Mouse (Mus musculus): ENCODE data around the gene Slc9a2. TPM values are rescaled to one million over a fixed set of nuclear protein-coding genes. Genes with fewer than 3 reads are reported as not detected.

Slc9a2 gene
- not detected in 2 replicates for polyA plus RNA-seq (2014; fragmentation: Nextera tagmentation; extraction: Ambion mirVana)

DNA sequence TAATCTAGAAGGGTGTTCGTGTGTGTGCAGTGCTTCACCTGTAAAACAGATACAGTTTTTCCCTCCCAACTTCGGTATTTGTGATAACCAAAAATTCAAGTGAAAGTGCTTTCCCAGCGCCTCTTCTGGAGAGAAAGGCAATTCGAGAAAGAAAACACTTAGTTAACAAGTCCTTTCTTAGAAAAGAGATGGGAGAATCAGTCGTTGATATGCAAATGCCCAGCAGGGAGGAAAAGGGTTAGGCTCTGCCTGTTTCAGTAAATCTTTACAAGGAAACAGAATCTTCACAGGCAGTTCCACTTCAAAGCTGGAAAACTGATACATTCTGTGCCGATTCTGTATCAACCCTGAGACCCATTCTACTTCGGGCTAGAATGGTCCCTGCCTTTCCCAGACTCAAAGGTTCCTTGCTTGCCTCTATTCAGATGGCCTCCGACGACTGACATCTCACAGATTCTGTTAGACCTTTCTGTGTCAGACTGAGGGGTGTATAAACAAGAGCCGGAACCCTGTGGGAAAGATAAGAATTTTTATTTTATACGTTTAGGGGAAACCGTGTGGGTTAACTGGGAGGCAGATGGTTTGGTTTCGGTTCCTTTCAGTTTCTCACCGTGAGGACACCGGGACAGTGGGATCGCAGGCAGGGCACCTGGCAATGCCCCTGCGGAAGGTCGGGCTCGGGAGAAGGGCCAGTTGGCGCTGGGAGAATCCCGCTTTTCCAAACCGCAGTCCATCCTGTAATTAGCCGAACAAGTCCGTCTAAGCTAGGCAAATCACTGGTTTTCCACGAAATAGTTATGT lies at the start of gene Slc9a2:
Gene Slc9a2 (plus strand): TSS at position 508 of the 801 bp plus-strand sequence.
- Histone ChIP-seq H3K36me3 (ENCODE audit: control insufficient read depth, insufficient read depth, low read length) (no peaks in the 10 kb centered on the region), H3K27me3 (replicated peaks; ENCODE audit: control insufficient read depth, insufficient read depth, low read length) (peaks cover 51% of the 10 kb centered on the region), H3K4me1 (replicated peaks; ENCODE audit: control insufficient read depth, insufficient read depth, low read length) (0 out of 2 replicates have a peak, but pooled peaks cover 2% of the 10 kb centered on the region), H3K9ac (ENCODE audit: low read depth, low read length) (no peak within 1 kb of the TSS), H3K27ac (ENCODE audit: low read depth, low read length) (no peak within 1 kb of the TSS), H3K9me3 (ENCODE audit: control insufficient read depth, low read length) (no peaks in the 10 kb centered on the region), H3K4me3 (ENCODE audit: low read depth, low read length) (peak within 1 kb of the TSS; percentile 53), H3K4me2 (peak within 1 kb of the TSS; percentile 78)
- DNase-seq (ENCODE audit: low spot score) (no peak), ATAC-seq (replicated peaks; ENCODE audit: low FRiP score) (no peak)
- 3% methylated on average over 25 of the region's 25 CpGs for WGBS

- ATAC-seq (replicated peaks; ENCODE audit: low FRiP score) (no peak), DNase-seq (ENCODE audit: low spot score) (no peak)
- no peak overlapping the region for H3K4me3 ChIP-seq (ENCODE audit: low read depth, low read length)
- H3K27ac ChIP-seq (ENCODE audit: low read depth, low read length), result no peak overlapping the region
- H3K27me3 ChIP-seq (replicated peaks; ENCODE audit: control insufficient read depth, insufficient read depth, low read length), result no peaks in the 10 kb centered on the region
- H3K4me2 ChIP-seq, result no peak overlapping the region
- 58% methylated on average over 2 of the region's 2 CpGs for WGBS
- no peak overlapping the region for H3K9ac ChIP-seq (ENCODE audit: low read depth, low read length)
- H3K36me3 ChIP-seq (ENCODE audit: control insufficient read depth, insufficient read depth, low read length), result no peaks in the 10 kb centered on the region
- H3K9me3 ChIP-seq (ENCODE audit: control insufficient read depth, low read length), result no peaks in the 10 kb centered on the region
- H3K4me1 ChIP-seq (replicated peaks; ENCODE audit: control insufficient read depth, insufficient read depth, low read length), result no peaks in the 10 kb centered on the region
Observed at GRCm38 (mm10) chr1:40632407-40633062, 47.8 kb upstream of the Slc9a2 start.

DNA sequence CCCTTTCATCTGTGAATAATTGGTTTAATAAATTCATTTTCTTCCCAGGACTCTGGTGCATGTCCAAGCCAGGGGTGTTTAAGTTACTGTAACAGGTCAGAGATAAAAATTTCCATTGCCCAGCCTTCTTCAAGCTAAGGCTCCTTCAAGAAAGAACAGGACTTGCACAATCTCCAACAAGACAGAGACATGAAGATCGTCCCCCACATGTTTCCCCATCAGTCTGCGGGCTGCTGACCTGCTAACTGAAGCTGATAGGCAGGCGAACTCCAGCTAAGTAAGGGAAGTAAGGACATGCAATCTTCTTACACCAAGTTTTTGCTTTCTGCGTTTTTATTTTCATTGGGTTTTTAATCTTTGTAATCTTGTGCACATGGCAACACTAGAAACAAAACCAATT lies 45.8 kb upstream of the Slc9a2 start:
- 55% methylated on average over 4 of the region's 4 CpGs for WGBS
- Histone ChIP-seq H3K4me3 (ENCODE audit: low read depth, low read length) (no peak overlapping the region), H3K27me3 (replicated peaks; ENCODE audit: control insufficient read depth, insufficient read depth, low read length) (no peaks in the 10 kb centered on the region), H3K36me3 (ENCODE audit: control insufficient read depth, insufficient read depth, low read length) (no peaks in the 10 kb centered on the region), H3K4me2 (no peak overlapping the region), H3K9ac (ENCODE audit: low read depth, low read length) (no peak overlapping the region), H3K27ac (ENCODE audit: low read depth, low read length) (no peak overlapping the region), H3K9me3 (ENCODE audit: control insufficient read depth, low read length) (no peaks in the 10 kb centered on the region), H3K4me1 (replicated peaks; ENCODE audit: control insufficient read depth, insufficient read depth, low read length) (no peaks in the 10 kb centered on the region)
- DNase-seq (ENCODE audit: low spot score) (no peak), ATAC-seq (replicated peaks; ENCODE audit: low FRiP score) (no peak)

DNA sequence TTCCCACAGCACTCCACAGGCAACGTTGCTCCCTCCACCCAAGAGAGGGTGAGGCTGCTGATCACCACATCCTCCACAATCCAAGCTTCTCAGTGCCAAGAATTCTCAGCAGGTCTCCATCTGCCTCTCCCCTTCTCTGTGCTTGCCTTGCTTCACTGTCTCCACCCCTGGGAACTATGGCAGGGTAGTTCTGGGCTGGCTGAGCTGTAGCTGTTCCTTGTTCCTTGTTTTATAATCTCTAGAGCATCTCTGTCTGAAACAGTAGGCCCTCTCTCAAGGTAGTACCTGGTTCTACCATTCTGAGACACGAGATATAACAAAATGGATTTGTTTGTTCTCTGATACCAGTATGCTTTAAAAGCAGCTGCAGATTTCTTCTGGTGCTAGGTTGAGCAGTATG lies 32.1 kb upstream of the Slc9a2 start:
- H3K36me3 ChIP-seq (ENCODE audit: control insufficient read depth, insufficient read depth, low read length), result no peaks in the 10 kb centered on the region
- H3K4me3 ChIP-seq (ENCODE audit: low read depth, low read length), result no peak overlapping the region
- no peak overlapping the region for H3K4me2 ChIP-seq
- no peak for DNase-seq (ENCODE audit: low spot score)
- H3K9me3 ChIP-seq (ENCODE audit: control insufficient read depth, low read length), result no peaks in the 10 kb centered on the region
- no peaks in the 10 kb centered on the region for H3K4me1 ChIP-seq (replicated peaks; ENCODE audit: control insufficient read depth, insufficient read depth, low read length)
- H3K27me3 ChIP-seq (replicated peaks; ENCODE audit: control insufficient read depth, insufficient read depth, low read length), result no peaks in the 10 kb centered on the region
- WGBS, result 42% methylated on average over 2 of the region's 2 CpGs
- no peak overlapping the region for H3K27ac ChIP-seq (ENCODE audit: low read depth, low read length)
- ATAC-seq (replicated peaks; ENCODE audit: low FRiP score), result no peak
- H3K9ac ChIP-seq (ENCODE audit: low read depth, low read length), result no peak overlapping the region

GRCm38 (mm10) chr1:40650803-40651497 lies 29.4 kb upstream of the Slc9a2 start:
- Histone ChIP-seq H3K27me3 (replicated peaks; ENCODE audit: control insufficient read depth, insufficient read depth, low read length) (no peaks in the 10 kb centered on the region), H3K36me3 (ENCODE audit: control insufficient read depth, insufficient read depth, low read length) (no peaks in the 10 kb centered on the region), H3K4me2 (no peak overlapping the region), H3K27ac (ENCODE audit: low read depth, low read length) (no peak overlapping the region), H3K9ac (ENCODE audit: low read depth, low read length) (no peak overlapping the region), H3K4me3 (ENCODE audit: low read depth, low read length) (no peak overlapping the region), H3K4me1 (replicated peaks; ENCODE audit: control insufficient read depth, insufficient read depth, low read length) (no peaks in the 10 kb centered on the region), H3K9me3 (ENCODE audit: control insufficient read depth, low read length) (no peaks in the 10 kb centered on the region)
- 58% methylated on average over 6 of the region's 6 CpGs for WGBS
- no peak for DNase-seq (ENCODE audit: low spot score)
- ATAC-seq (replicated peaks; ENCODE audit: low FRiP score), result no peak

DNA sequence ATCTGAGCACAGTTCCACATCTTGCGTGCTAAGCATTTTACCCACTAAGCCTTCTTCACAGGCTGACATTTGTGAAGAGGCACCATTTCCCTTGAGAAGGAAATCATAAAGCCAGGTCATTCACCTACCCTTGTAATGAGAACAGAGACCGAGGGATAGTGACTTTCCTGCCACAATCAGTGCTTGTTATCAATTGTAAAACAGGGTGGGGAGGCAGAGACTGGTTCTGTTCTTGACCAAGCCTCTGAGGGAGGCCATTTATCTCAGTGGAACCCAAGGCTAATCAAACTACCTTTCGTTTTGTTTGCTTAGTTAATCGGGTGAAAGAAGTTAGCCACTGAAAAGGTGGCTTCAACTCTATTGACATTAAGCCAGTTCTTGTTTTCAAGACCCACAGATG lies 23.3 kb upstream of the Slc9a2 start:
- no peak for DNase-seq (ENCODE audit: low spot score)
- Histone ChIP-seq H3K9ac (ENCODE audit: low read depth, low read length) (no peak overlapping the region), H3K4me1 (replicated peaks; ENCODE audit: control insufficient read depth, insufficient read depth, low read length) (no peaks in the 10 kb centered on the region), H3K4me3 (ENCODE audit: low read depth, low read length) (no peak overlapping the region), H3K4me2 (no peak overlapping the region), H3K9me3 (ENCODE audit: control insufficient read depth, low read length) (no peaks in the 10 kb centered on the region), H3K36me3 (ENCODE audit: control insufficient read depth, insufficient read depth, low read length) (no peaks in the 10 kb centered on the region), H3K27ac (ENCODE audit: low read depth, low read length) (no peak overlapping the region), H3K27me3 (replicated peaks; ENCODE audit: control insufficient read depth, insufficient read depth, low read length) (no peaks in the 10 kb centered on the region)
- ATAC-seq (replicated peaks; ENCODE audit: low FRiP score), result no peak
- 57% methylated on average over 4 of the region's 4 CpGs for WGBS

DNA sequence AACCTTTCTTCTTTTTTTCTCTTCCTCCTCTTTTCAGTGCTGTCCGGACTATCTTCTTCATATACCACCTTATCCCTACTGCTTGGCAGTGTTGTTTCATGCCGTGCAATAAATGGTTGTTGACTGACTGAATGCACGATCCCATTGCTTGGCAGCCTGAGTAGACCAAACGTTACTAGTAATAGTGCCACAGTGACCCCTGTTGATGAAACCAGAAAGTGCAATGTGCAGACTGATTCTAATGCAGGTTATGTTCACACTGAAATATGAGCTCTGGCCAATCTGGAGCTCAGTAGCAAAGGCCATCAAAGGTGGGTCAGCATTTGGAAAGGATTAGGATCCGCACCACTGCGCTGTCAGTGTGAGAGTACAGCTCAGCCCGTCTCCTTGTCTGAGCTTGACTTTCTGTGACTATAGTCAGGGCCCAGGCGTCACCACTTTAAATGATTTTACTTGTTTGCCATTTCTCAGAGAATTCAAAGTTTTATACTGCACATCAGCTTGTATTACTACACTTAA lies 22.3 kb upstream of the Slc9a2 start:
- H3K27me3 ChIP-seq (replicated peaks; ENCODE audit: control insufficient read depth, insufficient read depth, low read length), result no peaks in the 10 kb centered on the region
- no peak overlapping the region for H3K4me2 ChIP-seq
- no peak overlapping the region for H3K4me3 ChIP-seq (ENCODE audit: low read depth, low read length)
- no peaks in the 10 kb centered on the region for H3K36me3 ChIP-seq (ENCODE audit: control insufficient read depth, insufficient read depth, low read length)
- DNase-seq (ENCODE audit: low spot score) (no peak), ATAC-seq (replicated peaks; ENCODE audit: low FRiP score) (no peak)
- H3K4me1 ChIP-seq (replicated peaks; ENCODE audit: control insufficient read depth, insufficient read depth, low read length), result no peaks in the 10 kb centered on the region
- H3K27ac ChIP-seq (ENCODE audit: low read depth, low read length), result no peak overlapping the region
- no peaks in the 10 kb centered on the region for H3K9me3 ChIP-seq (ENCODE audit: control insufficient read depth, low read length)
- H3K9ac ChIP-seq (ENCODE audit: low read depth, low read length), result no peak overlapping the region
- WGBS, result 50% methylated on average over 8 of the region's 8 CpGs

- Histone ChIP-seq H3K4me3 (ENCODE audit: low read depth, low read length) (no peak overlapping the region), H3K4me1 (replicated peaks; ENCODE audit: control insufficient read depth, insufficient read depth, low read length) (no peaks in the 10 kb centered on the region), H3K9ac (ENCODE audit: low read depth, low read length) (no peak overlapping the region), H3K27ac (ENCODE audit: low read depth, low read length) (no peak overlapping the region), H3K27me3 (replicated peaks; ENCODE audit: control insufficient read depth, insufficient read depth, low read length) (no peaks in the 10 kb centered on the region; the same call in 1 of the 2 replicates), H3K36me3 (ENCODE audit: control insufficient read depth, insufficient read depth, low read length) (no peaks in the 10 kb centered on the region), H3K9me3 (ENCODE audit: control insufficient read depth, low read length) (no peaks in the 10 kb centered on the region), H3K4me2 (no peak overlapping the region)
- DNase-seq (ENCODE audit: low spot score) (no peak), ATAC-seq (replicated peaks; ENCODE audit: low FRiP score) (no peak)
- 55% methylated on average over 12 of the region's 12 CpGs for WGBS
Observed at GRCm38 (mm10) chr1:40659017-40659416, 21.4 kb upstream of the Slc9a2 start.

Measured in liver, embryonic 11.5 days (tissue).